Comparison of ENCODE assay signal across 8 mouse cellular contexts in the genomic region with DNA sequence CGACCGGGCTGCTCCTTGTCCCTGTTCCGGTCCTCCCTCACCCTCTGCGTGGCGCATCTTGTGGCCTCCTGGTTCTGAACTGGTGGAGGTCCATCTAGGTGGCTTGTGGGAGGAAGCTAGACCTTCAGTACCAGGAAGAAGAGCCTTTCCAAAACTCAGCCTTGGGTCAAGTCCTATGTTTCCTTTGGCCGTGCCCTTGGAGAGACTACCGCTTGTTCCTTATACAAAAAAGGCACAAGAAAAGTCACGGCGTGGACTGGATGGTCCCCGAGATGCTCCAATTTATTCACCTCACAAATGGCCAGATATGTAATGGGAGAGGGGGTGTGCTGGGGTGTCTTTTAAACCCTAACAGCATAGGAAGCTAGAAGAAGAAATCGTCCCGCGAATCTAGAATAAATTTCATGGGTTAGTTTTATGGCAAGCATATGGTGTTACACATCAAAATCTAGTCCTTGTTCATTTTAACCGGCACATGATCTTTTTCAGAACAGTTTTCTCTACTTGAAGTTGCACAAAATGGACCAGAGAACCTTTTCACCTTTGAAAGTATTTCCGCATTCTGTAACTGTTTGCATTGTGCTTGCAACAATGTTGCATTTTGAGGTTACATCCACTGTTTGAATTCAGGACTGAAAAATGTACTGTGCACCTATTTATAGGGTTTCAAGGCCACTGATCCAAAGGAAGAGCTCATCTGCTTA. TPM values are rescaled to one million over a fixed set of nuclear protein-coding genes. Genes with fewer than 3 reads are reported as not detected.
DNase-seq lines count a peak whose midpoint lies in the region; ATAC-seq lines count a peak whose summit lies in the region.

Gene Rnf146, minus strand, starts transcription at position 246 of the 704 bp plus-strand sequence.

- H3K4me3 ChIP-seq in kidney, embryonic 15.5 days (replicated peaks), result peak within 1 kb of the TSS; percentile 95
- H3K4me3 ChIP-seq in intestine, embryonic 15.5 days (replicated peaks), result peak within 1 kb of the TSS; percentile 92
- peak within 1 kb of the TSS; percentile 97 for H3K4me3 ChIP-seq in megakaryocyte, embryonic 14.5 days (replicated peaks)

- H3K4me1 ChIP-seq in kidney, embryonic 15.5 days, result peaks cover 17% of the 10 kb centered on the region
- no peaks in the 10 kb centered on the region for H3K4me1 ChIP-seq in intestine, embryonic 15.5 days (replicated peaks)
- peaks cover 20% of the 10 kb centered on the region for H3K4me1 ChIP-seq in megakaryocyte, embryonic 14.5 days

- no peaks in the 10 kb centered on the region for H3K36me3 ChIP-seq in kidney, embryonic 15.5 days
- no peaks in the 10 kb centered on the region for H3K36me3 ChIP-seq in intestine, embryonic 15.5 days
- H3K36me3 ChIP-seq in megakaryocyte, embryonic 14.5 days (replicated peaks; ENCODE audit: low read length), result peaks cover 2% of the 10 kb centered on the region

- peak within 1 kb of the TSS; percentile 96 for H3K9ac ChIP-seq in kidney, embryonic 15.5 days
- H3K9ac ChIP-seq in intestine, embryonic 15.5 days, result peak within 1 kb of the TSS; percentile 97

- ATAC-seq in kidney, embryonic 15.5 days (replicated peaks; ENCODE audit: low FRiP score), result no peak
- ATAC-seq in intestine, embryonic 15.5 days, result no peak

- H3K27ac ChIP-seq in kidney, embryonic 15.5 days, result peak within 1 kb of the TSS; percentile 99
- peak within 1 kb of the TSS; percentile 100 for H3K27ac ChIP-seq in intestine, embryonic 15.5 days

- H3K27me3 ChIP-seq in kidney, embryonic 15.5 days, result no peaks in the 10 kb centered on the region
- H3K27me3 ChIP-seq in intestine, embryonic 15.5 days (replicated peaks), result no peaks in the 10 kb centered on the region
- H3K27me3 ChIP-seq in megakaryocyte, embryonic 14.5 days (replicated peaks), result no peaks in the 10 kb centered on the region

- no peaks in the 10 kb centered on the region for H3K9me3 ChIP-seq in kidney, embryonic 15.5 days (replicated peaks)
- H3K9me3 ChIP-seq in intestine, embryonic 15.5 days, result no peaks in the 10 kb centered on the region
- H3K9me3 ChIP-seq in megakaryocyte, embryonic 14.5 days, result no peaks in the 10 kb centered on the region

- WGBS in kidney, embryonic 15.5 days, result 7% methylated on average over 15 of the region's 15 CpGs
- WGBS in intestine, embryonic 15.5 days, result 7% methylated on average over 15 of the region's 15 CpGs

- no peak for DNase-seq in kidney, adult 11 months
- no peak for DNase-seq in adrenal gland, adult 2 months
- DNase-seq in gastrocnemius, postnatal 10 days, result no peak
- DNase-seq in right cerebral cortex, adult 18-20 months, result no peak
- no peak for DNase-seq in cerebellum, postnatal 4 days (ENCODE audit: low spot score in 2 of 2)

- peak within 1 kb of the TSS; percentile 68 for H3K4me2 ChIP-seq in kidney, embryonic 15.5 days
- peak within 1 kb of the TSS; percentile 73 for H3K4me2 ChIP-seq in intestine, embryonic 15.5 days (replicated peaks)

RNA-seq across cellular contexts. Expression of gene Rnf146, which starts in this region (rescaled TPM):
- 52.0 and 60.3 TPM in 2 replicates for polyA plus RNA-seq in kidney, embryonic 15.5 days (2015; fragmentation: Nextera tagmentation; extraction: Ambion mirVana)
- total RNA-seq in adrenal gland, adult 2 months (2021), result 10 to 100 TPM; 39.5 to 55.1 TPM
- polyA plus RNA-seq in adrenal gland, adult 2 months (2012; rRNA removed), result 6.7 and 9.6 TPM in 2 replicates
- total RNA-seq in gastrocnemius, postnatal 10 days (2021), result 10 to 100 TPM; 47.1 to 49.4 TPM
- 40.8 and 41.7 TPM in 2 replicates for polyA plus RNA-seq in intestine, embryonic 15.5 days (2015; fragmentation: Nextera tagmentation; extraction: Ambion mirVana)
- 3.4 TPM in 1 of 2 replicates, not detected in the other for polyA plus RNA-seq in megakaryocyte, embryonic 14.5 days (2012; ENCODE audit: insufficient read depth, low replicate concordance)
